Mouse (Mus musculus): ENCODE measurements around the gene Gm10160. TPM values are rescaled to one million over a fixed set of nuclear protein-coding genes. Genes with fewer than 3 reads are reported as not detected.

The Gm10160 gene
- total RNA-seq (2021) = not detected
- not detected in 2 replicates for polyA plus RNA-seq (2012; rRNA removed)
- long read RNA-seq = 0 reads

DNA sequence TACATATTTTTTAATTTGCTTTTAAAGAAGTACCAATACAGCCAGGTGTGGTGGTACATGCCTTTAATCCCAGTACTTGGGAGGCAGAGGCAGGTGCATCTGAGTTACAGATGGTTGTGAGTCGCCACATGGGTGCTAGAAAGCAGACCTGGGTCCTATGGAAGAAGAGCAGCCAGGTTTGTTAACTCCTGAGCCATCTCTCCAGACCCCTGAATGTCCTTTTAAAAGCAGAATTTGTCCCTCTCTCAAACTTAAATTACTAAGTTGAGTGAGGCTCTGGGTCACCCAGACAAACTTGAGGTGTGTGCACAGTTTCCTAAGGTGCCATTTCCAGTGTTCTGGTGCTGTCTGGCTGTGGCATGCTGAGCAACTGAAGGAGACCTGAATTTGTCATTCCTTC lies at the start of gene Gm10160:
Gene Gm10160 (minus strand): TSS at position 101 of the 400 bp plus-strand sequence.
- peaks cover 6% of the 10 kb centered on the region for H3K4me1 ChIP-seq (ENCODE audit: control insufficient read depth, insufficient read depth, low read length)
- H3K79me2 ChIP-seq (replicated peaks; ENCODE audit: control insufficient read depth, insufficient read depth, low read length) = no peaks in the 10 kb centered on the region
- TF ChIP-seq CTCF (IDR thresholded peaks at IDR 0.05) (no peak), EP300 (IDR thresholded peaks at IDR 0.05; ENCODE audit: insufficient read depth, low read depth, low read length) (no peak), POLR2A (IDR thresholded peaks at IDR 0.05; ENCODE audit: insufficient read depth, low read depth, low read length) (no peak)
- no peak within 1 kb of the TSS for H3K9ac ChIP-seq (ENCODE audit: low read depth, low read length)
- H3K27ac ChIP-seq = no peak within 1 kb of the TSS
- DNase-seq = no peak
- H3K36me3 ChIP-seq (ENCODE audit: control insufficient read depth, insufficient read depth, low read length) = no peaks in the 10 kb centered on the region
- H3K4me3 ChIP-seq = no peak within 1 kb of the TSS
- H3K27me3 ChIP-seq (ENCODE audit: control insufficient read depth, insufficient read depth, low read length) = no peaks in the 10 kb centered on the region
- WGBS = 94% methylated on average over 1 of the region's 1 CpGs
- intact Hi-C loops (cut with DNase I) = no loop called here

GRCm38 (mm10) chr7:81904926-81905325 lies 49.3 kb upstream of the Gm10160 start:
- 87% methylated on average over 2 of the region's 2 CpGs for WGBS
- H3K4me1 ChIP-seq (ENCODE audit: control insufficient read depth, insufficient read depth, low read length) = no peaks in the 10 kb centered on the region
- H3K27ac ChIP-seq = no peak overlapping the region
- H3K27me3 ChIP-seq (ENCODE audit: control insufficient read depth, insufficient read depth, low read length) = no peaks in the 10 kb centered on the region
- TF ChIP-seq POLR2A (IDR thresholded peaks at IDR 0.05; ENCODE audit: insufficient read depth, low read depth, low read length) = no peak
- no peak for TF ChIP-seq CTCF (IDR thresholded peaks at IDR 0.05)
- TF ChIP-seq EP300 (IDR thresholded peaks at IDR 0.05; ENCODE audit: insufficient read depth, low read depth, low read length) = no peak
- no peaks in the 10 kb centered on the region; the same call in 1 of the 2 replicates for H3K79me2 ChIP-seq (replicated peaks; ENCODE audit: control insufficient read depth, insufficient read depth, low read length)
- no peak for DNase-seq
- no peak overlapping the region for H3K4me3 ChIP-seq
- no peak overlapping the region for H3K9ac ChIP-seq (ENCODE audit: low read depth, low read length)
- intact Hi-C loops (cut with DNase I) = no loop called here
- no peaks in the 10 kb centered on the region for H3K36me3 ChIP-seq (ENCODE audit: control insufficient read depth, insufficient read depth, low read length)

GRCm38 (mm10) chr7:81904094-81904493 lies 48.5 kb upstream of the Gm10160 start:
- TF ChIP-seq EP300 (IDR thresholded peaks at IDR 0.05; ENCODE audit: insufficient read depth, low read depth, low read length) (no peak), POLR2A (IDR thresholded peaks at IDR 0.05; ENCODE audit: insufficient read depth, low read depth, low read length) (no peak), CTCF (IDR thresholded peaks at IDR 0.05) (no peak)
- H3K36me3 ChIP-seq (ENCODE audit: control insufficient read depth, insufficient read depth, low read length) = no peaks in the 10 kb centered on the region
- intact Hi-C loops (cut with DNase I) = no loop called here
- H3K27ac ChIP-seq = no peak overlapping the region
- DNase-seq = no peak
- WGBS = 53% methylated on average over 4 of the region's 4 CpGs
- no peaks in the 10 kb centered on the region; the same call in 1 of the 2 replicates for H3K79me2 ChIP-seq (replicated peaks; ENCODE audit: control insufficient read depth, insufficient read depth, low read length)
- no peaks in the 10 kb centered on the region for H3K4me1 ChIP-seq (ENCODE audit: control insufficient read depth, insufficient read depth, low read length)
- H3K4me3 ChIP-seq = no peak overlapping the region
- H3K9ac ChIP-seq (ENCODE audit: low read depth, low read length) = no peak overlapping the region
- H3K27me3 ChIP-seq (ENCODE audit: control insufficient read depth, insufficient read depth, low read length) = no peaks in the 10 kb centered on the region

DNA sequence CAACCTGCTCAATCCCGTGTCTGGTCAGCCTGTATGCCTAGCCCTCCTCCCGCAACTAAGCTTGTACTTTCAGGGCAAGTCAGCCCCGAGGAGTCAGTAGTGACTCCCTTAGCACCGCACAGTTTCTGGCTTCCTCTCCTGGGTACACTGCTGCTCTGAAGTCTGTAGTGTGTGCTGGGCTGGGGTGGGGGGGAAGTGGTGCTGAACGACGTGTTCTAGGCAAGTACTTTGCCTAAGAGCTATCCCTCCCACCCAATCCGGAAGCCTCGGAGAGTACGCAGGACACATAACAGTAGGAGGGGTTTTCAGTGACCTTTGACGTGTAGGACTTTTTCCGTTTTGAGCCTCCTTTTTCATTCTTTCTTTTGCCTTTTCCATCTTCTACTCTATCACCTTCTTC lies 43.8 kb upstream of the Gm10160 start:
- H3K27me3 ChIP-seq (ENCODE audit: control insufficient read depth, insufficient read depth, low read length) = no peaks in the 10 kb centered on the region
- H3K79me2 ChIP-seq (replicated peaks; ENCODE audit: control insufficient read depth, insufficient read depth, low read length) = no peaks in the 10 kb centered on the region
- WGBS = 74% methylated on average over 11 of the region's 11 CpGs
- no peak overlapping the region for H3K27ac ChIP-seq
- no peak for DNase-seq
- TF ChIP-seq POLR2A (IDR thresholded peaks at IDR 0.05; ENCODE audit: insufficient read depth, low read depth, low read length) (no peak), EP300 (IDR thresholded peaks at IDR 0.05; ENCODE audit: insufficient read depth, low read depth, low read length) (no peak), CTCF (IDR thresholded peaks at IDR 0.05) (no peak)
- no peaks in the 10 kb centered on the region for H3K36me3 ChIP-seq (ENCODE audit: control insufficient read depth, insufficient read depth, low read length)
- no peak overlapping the region for H3K4me3 ChIP-seq
- no peak overlapping the region for H3K9ac ChIP-seq (ENCODE audit: low read depth, low read length)
- no peaks in the 10 kb centered on the region for H3K4me1 ChIP-seq (ENCODE audit: control insufficient read depth, insufficient read depth, low read length)
- intact Hi-C loops (cut with DNase I) = no loop called here

GRCm38 (mm10) chr7:81885128-81885527 lies 29.5 kb upstream of the Gm10160 start:
- WGBS = 89% methylated on average over 4 of the region's 4 CpGs
- Histone ChIP-seq H3K9ac (ENCODE audit: low read depth, low read length) (no peak overlapping the region), H3K79me2 (replicated peaks; ENCODE audit: control insufficient read depth, insufficient read depth, low read length) (no peaks in the 10 kb centered on the region), H3K4me3 (no peak overlapping the region), H3K27ac (no peak overlapping the region), H3K36me3 (ENCODE audit: control insufficient read depth, insufficient read depth, low read length) (no peaks in the 10 kb centered on the region; the same call in 1 of the 2 replicates), H3K4me1 (ENCODE audit: control insufficient read depth, insufficient read depth, low read length) (no peaks in the 10 kb centered on the region), H3K27me3 (ENCODE audit: control insufficient read depth, insufficient read depth, low read length) (no peaks in the 10 kb centered on the region)
- TF ChIP-seq POLR2A (IDR thresholded peaks at IDR 0.05; ENCODE audit: insufficient read depth, low read depth, low read length) (no peak), EP300 (IDR thresholded peaks at IDR 0.05; ENCODE audit: insufficient read depth, low read depth, low read length) (no peak), CTCF (IDR thresholded peaks at IDR 0.05) (no peak)
- no peak for DNase-seq
- intact Hi-C loops (cut with DNase I) = no loop called here

DNA sequence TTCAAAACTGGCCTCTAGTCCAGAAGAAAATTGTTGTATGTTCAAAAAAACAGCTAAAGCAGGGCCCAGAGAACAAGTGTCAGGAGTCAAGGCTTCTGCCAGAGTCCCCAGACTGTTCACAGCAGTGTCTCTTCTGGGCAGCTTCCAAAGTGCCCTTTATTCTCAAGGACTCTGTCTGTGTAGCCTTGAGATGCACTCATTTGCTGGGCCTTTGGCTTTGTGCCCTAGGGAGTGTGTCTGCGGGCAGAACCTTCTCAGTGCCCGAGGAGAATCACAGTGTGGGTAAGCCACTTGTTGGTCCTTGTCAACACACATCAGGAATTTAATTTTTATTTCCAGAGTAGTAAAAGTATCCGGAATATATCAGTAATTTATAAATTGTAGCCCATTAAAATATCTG lies 26.0 kb upstream of the Gm10160 start:
- Histone ChIP-seq H3K27ac (no peak overlapping the region), H3K4me3 (no peak overlapping the region), H3K79me2 (replicated peaks; ENCODE audit: control insufficient read depth, insufficient read depth, low read length) (no peaks in the 10 kb centered on the region), H3K9ac (ENCODE audit: low read depth, low read length) (no peak overlapping the region), H3K27me3 (ENCODE audit: control insufficient read depth, insufficient read depth, low read length) (no peaks in the 10 kb centered on the region), H3K36me3 (ENCODE audit: control insufficient read depth, insufficient read depth, low read length) (no peaks in the 10 kb centered on the region), H3K4me1 (ENCODE audit: control insufficient read depth, insufficient read depth, low read length) (no peaks in the 10 kb centered on the region)
- DNase-seq = no peak
- WGBS = 72% methylated on average over 3 of the region's 3 CpGs
- intact Hi-C loops (cut with DNase I) = no loop called here
- TF ChIP-seq EP300 (IDR thresholded peaks at IDR 0.05; ENCODE audit: insufficient read depth, low read depth, low read length) (no peak), CTCF (IDR thresholded peaks at IDR 0.05) (no peak), POLR2A (IDR thresholded peaks at IDR 0.05; ENCODE audit: insufficient read depth, low read depth, low read length) (no peak)
